Mouse (Mus musculus) neural tube, embryonic 14.5 days (tissue): ENCODE data around the gene Adgrf1. TPM values are rescaled to one million over a fixed set of nuclear protein-coding genes. Genes with fewer than 3 reads are reported as not detected.

Experiments
- ATAC-seq: fragments of 200-750 bp; cut with Nextera tagmentation; 2 replicates; pipeline ENCODE4 v1.8.0; 2017; ENCODE audit warnings: low read depth, mild to moderate bottlenecking, moderate TSS enrichment, moderate library complexity
- H3K27ac ChIP-seq: fragments of 300-500 bp; sonication (generic); 2 replicates; pipeline ENCODE4 v1.5.1; 2014; ENCODE audit warnings: low read depth, mild to moderate bottlenecking, control low read depth, low read length, moderate library complexity, mixed read lengths
- H3K27me3 ChIP-seq: fragments of 300-500 bp; sonication (generic); 2 replicates; pipeline ENCODE4 v1.6.1; 2014; ENCODE audit warnings: low read length; ENCODE audit not compliant: control insufficient read depth, insufficient read depth
- H3K36me3 ChIP-seq: fragments of 300-500 bp; sonication (generic); 2 replicates; pipeline ENCODE4 v1.6.1; 2014; ENCODE audit warnings: low read length, mixed read lengths; ENCODE audit not compliant: control insufficient read depth, insufficient read depth
- H3K4me1 ChIP-seq: fragments of 300-500 bp; sonication (generic); 2 replicates; pipeline ENCODE4 v1.6.1; 2014; ENCODE audit warnings: low read length; ENCODE audit not compliant: control insufficient read depth, insufficient read depth
- H3K4me2 ChIP-seq: fragments of 300-500 bp; sonication (generic); 2 replicates; pipeline ENCODE4 v1.6.1; 2014; ENCODE audit warnings: mild to moderate bottlenecking, low read depth, low read length, control low read depth
- H3K4me3 ChIP-seq: fragments of 300-500 bp; sonication (generic); 2 replicates; pipeline ENCODE4 v1.5.1; 2014; ENCODE audit warnings: low read depth, low read length, control low read depth, mixed read lengths
- H3K9ac ChIP-seq: fragments of 300-500 bp; sonication (generic); replicated peaks from 2 replicates; pipeline ENCODE4 v1.6.1; 2014; ENCODE audit warnings: low read depth, mild to moderate bottlenecking, control low read depth, low read length, mixed read lengths
- H3K9me3 ChIP-seq: fragments of 300-500 bp; sonication (generic); 2 replicates; pipeline ENCODE4 v1.6.1; 2016; ENCODE audit warnings: low read length; ENCODE audit not compliant: control insufficient read depth
- WGBS: fragments of 180-500 bp; shearing (Covaris S2); extraction: QIAGEN DNeasy Blood & Tissue Kit; methylation state at CpG from one replicate; pipeline ENCODE4 v1.1.7; 2014; 5-methylcytosine and 5-hydroxymethylcytosine counted together
- polyA plus RNA-seq: library from polyadenylated mRNA; unstranded; fragments of >200 nt; fragmentation: Nextera tagmentation; extraction: Ambion mirVana; gene quantifications from 2 replicates; pipeline ENCODE4 v1.2.1, GENCODE M21; 2014

The Adgrf1 gene
- polyA plus RNA-seq, 1 experiment from 2014 or later: not detected

DNA sequence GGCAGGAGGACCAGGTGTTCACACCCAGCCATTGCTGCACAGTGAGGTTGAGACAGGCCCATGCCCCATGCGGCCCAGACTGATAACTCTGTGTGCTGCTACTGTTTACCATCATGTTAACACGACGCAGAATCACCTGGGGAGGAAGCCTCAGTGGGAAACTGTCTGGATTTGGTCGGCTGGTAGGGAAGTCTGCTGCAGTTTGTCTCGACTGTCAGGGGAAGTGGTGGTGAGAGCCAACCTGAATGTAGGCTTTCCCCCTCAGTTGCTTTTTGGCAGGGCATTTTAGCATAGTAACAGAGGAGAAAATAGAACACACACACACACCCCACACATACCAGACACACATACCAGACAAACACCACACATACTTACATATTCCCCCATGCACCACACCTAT is 12.7 kb downstream of the Adgrf1 start:
- Histone ChIP-seq H3K4me2 (no peak overlapping the region), H3K27ac (no peak overlapping the region), H3K4me3 (no peak overlapping the region), H3K9me3 (no peaks in the 10 kb centered on the region), H3K9ac (no peak overlapping the region), H3K27me3 (no peaks in the 10 kb centered on the region), H3K36me3 (no peaks in the 10 kb centered on the region), H3K4me1 (no peaks in the 10 kb centered on the region)
- WGBS: 71% methylated on average over 5 of the region's 5 CpGs
- ATAC-seq: no peak

- WGBS: 92% methylated on average over 7 of the region's 7 CpGs
- Histone ChIP-seq H3K4me2 (no peak overlapping the region), H3K9me3 (no peaks in the 10 kb centered on the region), H3K27ac (no peak overlapping the region), H3K27me3 (no peaks in the 10 kb centered on the region), H3K4me3 (no peak overlapping the region), H3K36me3 (no peaks in the 10 kb centered on the region), H3K9ac (no peak overlapping the region), H3K4me1 (no peaks in the 10 kb centered on the region)
- no peak for ATAC-seq
Observed at GRCm38 (mm10) chr17:43299515-43299914, 29.4 kb downstream of the Adgrf1 start.

- H3K9ac ChIP-seq: no peak overlapping the region
- H3K27ac ChIP-seq: no peak overlapping the region
- no peaks in the 10 kb centered on the region for H3K36me3 ChIP-seq
- no peaks in the 10 kb centered on the region; the same call in 1 of the 2 replicates for H3K4me1 ChIP-seq
- H3K4me3 ChIP-seq: no peak overlapping the region
- 47% methylated on average over 7 of the region's 7 CpGs for WGBS
- peak overlapping the region; percentile 62; the same call in 1 of the 2 replicates for H3K4me2 ChIP-seq
- ATAC-seq: peak; percentile 31; the same call in 1 of the 2 replicates
- no peaks in the 10 kb centered on the region for H3K27me3 ChIP-seq
- peaks cover 5% of the 10 kb centered on the region; the same call in 1 of the 2 replicates for H3K9me3 ChIP-seq
Observed at GRCm38 (mm10) chr17:43325986-43326671, 56.0 kb downstream of the Adgrf1 start.

DNA sequence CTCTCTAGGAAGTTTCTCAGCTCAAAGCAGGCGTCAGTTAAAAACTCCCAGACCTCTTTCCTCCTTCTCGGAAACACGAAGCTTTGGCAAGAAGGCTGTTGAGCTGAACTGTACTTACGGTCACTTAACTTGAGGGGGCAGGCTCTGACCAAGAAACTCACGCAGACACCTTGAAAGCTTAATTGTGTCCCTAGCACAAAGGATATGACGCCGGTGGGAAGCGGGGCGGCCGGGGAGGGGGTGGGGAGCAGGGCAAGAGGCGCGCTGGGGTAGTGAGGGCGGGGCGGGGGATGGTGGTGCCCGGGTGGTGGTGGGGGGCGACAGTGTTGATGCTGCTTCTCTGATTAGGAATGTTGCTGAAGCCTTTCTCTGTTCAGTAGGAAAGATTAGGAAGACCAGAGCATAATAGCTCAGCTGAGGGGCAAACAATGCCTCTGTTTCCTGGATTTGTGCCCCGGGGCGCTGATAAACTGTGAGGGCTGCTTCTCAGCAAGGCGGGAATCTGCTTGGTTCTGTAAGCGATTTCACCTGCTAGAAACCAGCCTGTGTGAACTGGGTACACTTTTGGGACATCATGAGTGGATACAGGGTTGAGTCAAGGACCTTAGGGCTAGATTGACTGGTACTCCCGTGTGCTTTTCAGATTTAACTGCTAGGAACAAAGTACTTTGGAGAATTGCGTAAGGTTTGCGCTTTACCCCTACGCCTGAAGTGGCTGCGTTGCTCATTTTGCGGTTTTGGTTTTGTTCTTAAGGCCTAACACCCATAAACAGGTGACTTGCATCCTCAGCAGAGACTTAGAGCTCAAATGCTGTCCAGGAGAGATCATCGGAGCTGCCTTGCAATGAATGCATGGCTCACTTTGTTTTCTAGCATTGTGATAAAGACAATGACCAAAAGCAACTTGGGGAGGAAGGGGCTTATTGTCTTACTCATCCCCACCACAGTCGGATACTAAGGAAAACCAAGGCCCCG is 56.9 kb downstream of the Adgrf1 start:
- WGBS: 11% methylated on average over 29 of the region's 29 CpGs

GRCm38 (mm10) chr17:43327810-43328209 is 57.7 kb downstream of the Adgrf1 start:
- no peaks in the 10 kb centered on the region for H3K36me3 ChIP-seq
- no peak for ATAC-seq
- no peak overlapping the region for H3K4me3 ChIP-seq
- peaks cover 2% of the 10 kb centered on the region; the same call in 1 of the 2 replicates for H3K9me3 ChIP-seq
- no peaks in the 10 kb centered on the region for H3K27me3 ChIP-seq
- H3K9ac ChIP-seq: no peak overlapping the region
- no peak overlapping the region for H3K4me2 ChIP-seq
- no peak overlapping the region for H3K27ac ChIP-seq
- WGBS: 86% methylated on average over 6 of the region's 6 CpGs
- H3K4me1 ChIP-seq: no peaks in the 10 kb centered on the region; the same call in 1 of the 2 replicates

More for the DNA sequence above, 56.9 kb downstream of the Adgrf1 start:
- H3K27me3 ChIP-seq: no peaks in the 10 kb centered on the region
- H3K9ac ChIP-seq: peak overlapping the region; percentile 54
- peak; percentile 95 for ATAC-seq
- peaks cover 5% of the 10 kb centered on the region; the same call in 1 of the 2 replicates for H3K9me3 ChIP-seq
- H3K4me3 ChIP-seq: peak overlapping the region; percentile 20; the same call in 1 of the 2 replicates
- peak overlapping the region; percentile 62 for H3K4me2 ChIP-seq
- H3K36me3 ChIP-seq: no peaks in the 10 kb centered on the region
- no peaks in the 10 kb centered on the region; the same call in 1 of the 2 replicates for H3K4me1 ChIP-seq
- H3K27ac ChIP-seq: peak overlapping the region; percentile 52; the same call in 1 of the 2 replicates

DNA sequence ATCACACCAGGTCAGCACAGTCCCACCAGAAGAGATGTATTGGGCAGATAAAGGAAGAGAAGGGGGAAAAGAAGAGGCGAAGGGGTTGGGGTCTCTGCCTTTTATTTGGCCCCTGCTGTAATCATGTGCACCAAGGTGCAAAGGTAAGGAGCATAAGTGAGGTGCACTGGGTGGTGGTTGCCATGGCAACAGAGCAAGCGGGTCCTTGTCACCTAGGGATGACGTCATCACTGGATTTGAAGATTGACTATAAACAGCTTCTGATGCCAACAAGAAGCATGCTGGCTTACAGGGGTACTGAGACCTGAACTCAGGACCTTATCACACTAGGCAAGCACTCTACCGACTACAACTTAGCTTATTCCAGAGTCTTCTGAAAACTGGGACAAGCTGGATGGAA is 59.1 kb downstream of the Adgrf1 start:
- H3K4me2 ChIP-seq: no peak overlapping the region
- no peaks in the 10 kb centered on the region for H3K9me3 ChIP-seq
- 89% methylated on average over 4 of the region's 4 CpGs for WGBS
- H3K36me3 ChIP-seq: no peaks in the 10 kb centered on the region
- H3K9ac ChIP-seq: no peak overlapping the region
- H3K27me3 ChIP-seq: no peaks in the 10 kb centered on the region
- H3K4me3 ChIP-seq: no peak overlapping the region
- no peak overlapping the region for H3K27ac ChIP-seq
- no peaks in the 10 kb centered on the region; the same call in 1 of the 2 replicates for H3K4me1 ChIP-seq
- ATAC-seq: no peak

- Histone ChIP-seq H3K36me3 (no peaks in the 10 kb centered on the region), H3K27ac (no peak overlapping the region), H3K9me3 (no peaks in the 10 kb centered on the region), H3K9ac (no peak overlapping the region), H3K4me3 (no peak overlapping the region), H3K27me3 (no peaks in the 10 kb centered on the region), H3K4me1 (no peaks in the 10 kb centered on the region; the same call in 1 of the 2 replicates), H3K4me2 (no peak overlapping the region)
- ATAC-seq: no peak
- 88% methylated on average over 7 of the region's 7 CpGs for WGBS
Observed at GRCm38 (mm10) chr17:43329761-43330183, 59.6 kb downstream of the Adgrf1 start.

GRCm38 (mm10) chr17:43332686-43333085 is 62.6 kb downstream of the Adgrf1 start:
- WGBS: 39% methylated on average over 5 of the region's 5 CpGs
- no peak overlapping the region for H3K4me2 ChIP-seq
- no peak for ATAC-seq

More at GRCm38 (mm10) chr17:43332686-43333085, 62.6 kb downstream of the Adgrf1 start:
- Histone ChIP-seq H3K27ac (no peak overlapping the region), H3K27me3 (no peaks in the 10 kb centered on the region), H3K4me1 (no peaks in the 10 kb centered on the region; the same call in 1 of the 2 replicates), H3K4me3 (no peak overlapping the region), H3K36me3 (no peaks in the 10 kb centered on the region), H3K9me3 (no peaks in the 10 kb centered on the region), H3K9ac (no peak overlapping the region)
